Mouse (Mus musculus) induced T-regulatory cell, adult 2 months (primary cell): ENCODE measurements around the gene Wdr54.

Experiments used
- DNase-seq: peaks from one replicate; pipeline ENCODE4 v3.0.0-alpha.2; 2012; ENCODE audit warnings: low read depth

The Wdr54 gene

DNA sequence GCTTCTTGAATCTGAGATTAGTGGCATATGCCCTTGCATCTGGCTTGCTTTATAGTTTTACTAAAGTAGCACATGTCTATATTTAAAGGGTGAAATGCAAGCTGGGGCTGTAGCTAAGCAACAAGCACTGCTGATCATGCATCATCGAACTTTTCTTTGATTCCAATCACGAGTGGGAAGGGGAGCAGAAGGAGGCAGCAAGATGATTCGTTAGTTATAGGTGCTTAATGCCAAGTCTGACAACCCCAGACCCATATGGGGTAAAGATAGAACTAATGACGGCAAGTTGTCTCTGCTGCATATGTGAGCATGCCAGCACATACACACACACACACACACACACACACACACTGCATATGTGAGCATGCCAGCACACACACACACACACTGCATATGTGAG lies 52.0 kb downstream of the Wdr54 start:
- no peak for DNase-seq

DNA sequence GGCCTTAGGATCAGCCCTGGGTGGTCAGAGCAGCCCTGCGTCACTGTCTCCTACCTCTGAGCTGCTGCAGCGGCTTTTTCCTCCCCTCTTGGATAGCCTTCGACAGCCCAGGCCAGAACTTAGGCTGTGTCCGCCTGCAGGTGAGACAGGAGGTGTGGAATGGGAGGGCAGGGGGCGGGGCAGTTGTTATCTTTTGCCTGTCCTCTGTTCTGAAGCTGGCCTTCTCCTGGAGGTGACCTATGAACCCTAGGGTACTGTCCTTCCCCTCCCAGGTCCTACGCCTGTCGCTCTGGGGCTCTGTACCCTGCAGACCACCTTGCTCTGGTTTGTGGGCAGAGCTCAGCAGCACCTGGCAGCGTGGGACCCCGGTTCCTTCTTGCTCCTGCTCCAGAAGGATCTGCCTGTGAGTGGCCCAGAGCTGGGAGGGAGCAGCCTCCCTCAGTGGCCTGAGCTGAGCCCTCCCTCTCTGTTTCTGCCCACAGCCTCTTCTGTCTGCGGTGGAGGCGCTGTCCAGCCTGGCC lies 53.0 kb downstream of the Wdr54 start:
- DNase-seq, result no peak

DNA sequence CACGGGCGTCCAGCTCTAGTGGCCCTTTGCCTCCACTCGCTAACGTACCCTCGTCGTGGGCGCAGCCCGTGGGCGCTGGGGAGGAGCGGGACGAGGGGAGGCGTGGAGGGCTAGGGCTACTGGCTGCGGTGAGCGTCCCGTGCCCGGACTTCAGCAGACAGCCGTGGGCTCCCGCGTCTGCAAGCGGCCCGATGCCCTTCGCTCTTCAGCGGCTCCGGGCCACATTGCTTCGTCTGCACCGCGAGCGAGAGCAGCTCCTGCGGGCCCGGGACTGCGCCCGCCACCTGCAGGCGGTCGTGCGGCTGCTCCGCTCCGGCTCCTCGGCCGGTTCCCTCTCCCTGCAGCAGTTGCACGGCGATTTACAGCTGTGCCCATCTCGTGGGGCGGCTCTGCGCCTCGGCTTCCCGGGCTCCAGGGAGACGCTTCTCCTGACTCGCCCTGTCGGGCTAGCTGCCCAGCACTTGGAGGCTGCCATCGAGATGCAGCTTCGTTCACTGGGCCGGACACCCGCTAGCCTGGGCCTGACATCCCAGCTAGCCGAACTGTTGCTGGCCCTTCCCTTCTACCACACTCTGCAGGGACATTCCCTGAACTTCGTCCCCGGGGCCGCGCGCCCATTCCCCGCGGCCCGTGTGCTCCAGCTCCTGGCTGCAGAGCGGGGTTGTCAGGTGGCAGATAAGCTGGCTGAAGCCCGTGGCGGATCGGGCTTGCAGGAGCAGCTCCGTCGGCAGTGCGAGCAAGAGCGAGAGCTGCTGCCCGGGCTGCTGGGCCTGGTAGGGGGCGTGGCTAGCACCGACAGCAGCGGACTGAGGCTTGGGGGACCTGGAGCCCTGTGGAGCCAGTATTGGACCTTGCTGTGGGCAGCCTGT lies 54.3 kb downstream of the Wdr54 start:
- peak; percentile 81 for DNase-seq

DNA sequence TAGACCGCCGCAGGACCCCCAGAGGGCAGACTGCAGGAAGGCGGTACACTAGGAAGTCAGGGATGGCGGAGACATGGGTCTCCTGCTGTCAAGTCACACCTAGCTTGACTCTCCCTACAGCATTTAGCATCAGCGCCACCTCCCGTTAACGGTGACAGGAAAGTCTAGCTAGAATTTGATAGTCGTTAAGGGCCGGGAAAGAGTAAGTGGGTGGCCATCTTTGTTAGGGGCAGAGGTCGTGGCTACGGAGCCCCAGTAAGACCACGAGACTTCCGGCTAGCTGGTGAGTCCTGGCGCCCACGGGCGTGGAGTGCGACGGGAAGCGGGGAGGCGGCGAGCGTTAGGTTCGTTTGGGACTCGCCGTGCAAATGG lies 54.9 kb downstream of the Wdr54 start, which contains the start of the genes Ccdc142 and Gm42688:
Ccdc142 (plus strand) TSS at position 286 of the 372 bp plus-strand sequence.
Gm42688 (plus strand) TSS at position 302 of the 372 bp plus-strand sequence.
- peak; percentile 95 for DNase-seq
